Mouse (Mus musculus): ENCODE results near the gene Cdkal1. TPM values are rescaled to one million over a fixed set of nuclear protein-coding genes. Genes with fewer than 3 reads are reported as not detected.

Cdkal1 gene
- polyA plus RNA-seq, 1 experiment, result 4.4 TPM

DNA sequence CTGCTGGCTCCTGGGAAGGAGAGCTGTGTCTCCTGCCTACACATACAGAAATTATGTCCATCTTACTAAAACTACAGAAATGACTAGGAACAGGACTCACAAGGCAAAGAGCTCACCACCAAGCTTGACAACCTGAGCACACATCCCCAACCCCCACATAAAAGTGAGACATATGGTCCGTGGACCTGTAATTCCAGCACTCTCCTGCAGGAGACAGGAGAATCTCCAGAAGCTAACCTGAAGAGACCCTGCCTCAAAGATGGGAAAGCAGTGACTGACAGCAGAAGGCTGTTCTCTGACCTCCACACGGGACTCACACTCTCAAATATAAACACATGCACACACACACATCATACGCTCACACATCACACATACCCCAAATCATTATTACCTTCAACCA is 36.3 kb downstream of the Cdkal1 start:
- H3K4me1 ChIP-seq (ENCODE audit: control insufficient read depth, insufficient read depth, low read length), result no peaks in the 10 kb centered on the region
- TF ChIP-seq CTCF (conservative IDR thresholded peaks at IDR 0.05; ENCODE audit: insufficient read depth, insufficient read length, low read depth, low read length) (no peak), POLR2A (IDR thresholded peaks at IDR 0.05; ENCODE audit: low read depth, low read length) (no peak)
- DNase-seq, result no peak
- H3K36me3 ChIP-seq (ENCODE audit: control insufficient read depth, insufficient read depth, low read length), result no peaks in the 10 kb centered on the region; the same call in 1 of the 2 replicates
- no peaks in the 10 kb centered on the region for H3K27me3 ChIP-seq (replicated peaks; ENCODE audit: control insufficient read depth, insufficient read depth, low read length)
- WGBS, result 93% methylated on average over 3 of the region's 3 CpGs
- no peak overlapping the region for H3K4me3 ChIP-seq (ENCODE audit: insufficient read depth, low read depth, low read length)
- H3K27ac ChIP-seq (ENCODE audit: insufficient read depth, low read depth, low read length), result no peak overlapping the region

GRCm38 (mm10) chr13:29818314-29818713 is 37.2 kb downstream of the Cdkal1 start:
- Histone ChIP-seq H3K36me3 (ENCODE audit: control insufficient read depth, insufficient read depth, low read length) (no peaks in the 10 kb centered on the region; the same call in 1 of the 2 replicates), H3K4me3 (ENCODE audit: insufficient read depth, low read depth, low read length) (no peak overlapping the region), H3K27ac (ENCODE audit: insufficient read depth, low read depth, low read length) (no peak overlapping the region), H3K4me1 (ENCODE audit: control insufficient read depth, insufficient read depth, low read length) (no peaks in the 10 kb centered on the region), H3K27me3 (replicated peaks; ENCODE audit: control insufficient read depth, insufficient read depth, low read length) (no peaks in the 10 kb centered on the region)
- no peak for DNase-seq
- TF ChIP-seq POLR2A (IDR thresholded peaks at IDR 0.05; ENCODE audit: low read depth, low read length) (no peak), CTCF (conservative IDR thresholded peaks at IDR 0.05; ENCODE audit: insufficient read depth, insufficient read length, low read depth, low read length) (no peak)
- 96% methylated on average over 2 of the region's 2 CpGs for WGBS

DNA sequence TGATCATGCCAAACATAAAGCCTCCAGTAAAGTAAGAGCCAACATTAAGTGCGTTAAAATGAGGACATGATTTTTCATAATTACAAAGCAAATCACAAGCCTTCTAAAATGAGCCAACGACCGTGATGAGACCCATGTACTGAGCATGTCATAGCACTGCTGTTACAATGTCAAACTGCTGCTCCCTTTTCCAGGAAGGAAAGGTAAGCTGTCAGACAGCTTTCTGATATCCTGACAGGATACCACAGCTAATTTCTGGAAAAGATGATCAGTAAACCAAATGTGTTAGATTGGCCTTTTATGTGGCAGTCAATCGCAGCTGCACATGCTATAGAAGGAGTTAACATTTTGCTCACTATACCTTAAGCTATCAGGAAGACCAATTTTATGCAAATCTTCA is 44.7 kb downstream of the Cdkal1 start:
- no peak for DNase-seq
- Histone ChIP-seq H3K27ac (ENCODE audit: insufficient read depth, low read depth, low read length) (no peak overlapping the region), H3K27me3 (replicated peaks; ENCODE audit: control insufficient read depth, insufficient read depth, low read length) (no peaks in the 10 kb centered on the region), H3K36me3 (ENCODE audit: control insufficient read depth, insufficient read depth, low read length) (no peaks in the 10 kb centered on the region), H3K4me1 (ENCODE audit: control insufficient read depth, insufficient read depth, low read length) (no peaks in the 10 kb centered on the region; the same call in 1 of the 2 replicates), H3K4me3 (ENCODE audit: insufficient read depth, low read depth, low read length) (no peak overlapping the region)
- TF ChIP-seq CTCF (conservative IDR thresholded peaks at IDR 0.05; ENCODE audit: insufficient read depth, insufficient read length, low read depth, low read length) (no peak), POLR2A (IDR thresholded peaks at IDR 0.05; ENCODE audit: low read depth, low read length) (no peak)
- WGBS, result 91% methylated on average over 4 of the region's 4 CpGs

DNA sequence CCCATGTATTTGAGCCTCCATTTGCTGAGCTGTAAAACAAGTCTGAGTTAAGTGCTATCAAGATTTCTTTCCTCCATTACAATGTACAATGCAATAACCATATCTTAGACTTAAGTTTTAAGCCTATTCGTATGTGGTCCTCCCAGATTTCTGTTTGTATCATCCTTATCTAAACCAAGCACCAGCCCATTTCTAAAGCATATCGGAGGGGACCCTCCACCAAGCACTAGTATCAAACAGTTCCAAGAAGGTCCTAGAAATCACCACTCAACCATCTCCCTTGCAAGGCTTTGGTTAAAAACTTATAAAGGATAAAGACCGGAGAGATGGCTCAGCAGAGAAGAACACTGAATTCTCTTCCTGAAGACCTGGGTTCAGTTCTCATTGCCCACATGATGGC is 47.1 kb downstream of the Cdkal1 start:
- no peak overlapping the region for H3K27ac ChIP-seq (ENCODE audit: insufficient read depth, low read depth, low read length)
- 95% methylated on average over 3 of the region's 3 CpGs for WGBS
- no peak for DNase-seq
- no peaks in the 10 kb centered on the region for H3K36me3 ChIP-seq (ENCODE audit: control insufficient read depth, insufficient read depth, low read length)
- peaks cover 11% of the 10 kb centered on the region for H3K4me1 ChIP-seq (ENCODE audit: control insufficient read depth, insufficient read depth, low read length)
- no peak overlapping the region for H3K4me3 ChIP-seq (ENCODE audit: insufficient read depth, low read depth, low read length)
- no peak for TF ChIP-seq POLR2A (IDR thresholded peaks at IDR 0.05; ENCODE audit: low read depth, low read length)
- TF ChIP-seq CTCF (conservative IDR thresholded peaks at IDR 0.05; ENCODE audit: insufficient read depth, insufficient read length, low read depth, low read length), result no peak
- no peaks in the 10 kb centered on the region for H3K27me3 ChIP-seq (replicated peaks; ENCODE audit: control insufficient read depth, insufficient read depth, low read length)

DNA sequence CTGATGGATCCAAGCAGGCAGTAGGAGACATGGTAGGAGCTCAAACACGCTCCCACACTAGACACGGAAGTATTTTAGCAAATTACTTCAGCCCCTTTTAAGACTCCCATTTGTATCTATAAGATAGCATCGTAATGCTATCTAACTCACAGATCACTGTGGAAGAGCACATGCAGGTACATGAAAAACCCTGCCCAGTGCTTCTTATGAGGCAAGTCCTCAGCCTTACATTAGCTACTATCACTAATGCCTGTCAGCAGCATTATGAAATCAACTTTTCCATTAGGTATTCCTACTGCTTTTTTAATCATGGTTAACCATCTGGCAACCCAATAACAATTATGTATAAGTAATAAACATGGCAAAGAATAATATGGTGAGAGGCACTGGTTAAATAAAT is 47.5 kb downstream of the Cdkal1 start:
- H3K4me1 ChIP-seq (ENCODE audit: control insufficient read depth, insufficient read depth, low read length), result peaks cover 11% of the 10 kb centered on the region
- WGBS, result 93% methylated on average over 3 of the region's 3 CpGs
- no peaks in the 10 kb centered on the region for H3K36me3 ChIP-seq (ENCODE audit: control insufficient read depth, insufficient read depth, low read length)
- H3K27ac ChIP-seq (ENCODE audit: insufficient read depth, low read depth, low read length), result no peak overlapping the region
- H3K4me3 ChIP-seq (ENCODE audit: insufficient read depth, low read depth, low read length), result no peak overlapping the region
- no peak for TF ChIP-seq POLR2A (IDR thresholded peaks at IDR 0.05; ENCODE audit: low read depth, low read length)
- no peak for TF ChIP-seq CTCF (conservative IDR thresholded peaks at IDR 0.05; ENCODE audit: insufficient read depth, insufficient read length, low read depth, low read length)
- no peak for DNase-seq
- no peaks in the 10 kb centered on the region for H3K27me3 ChIP-seq (replicated peaks; ENCODE audit: control insufficient read depth, insufficient read depth, low read length)

DNA sequence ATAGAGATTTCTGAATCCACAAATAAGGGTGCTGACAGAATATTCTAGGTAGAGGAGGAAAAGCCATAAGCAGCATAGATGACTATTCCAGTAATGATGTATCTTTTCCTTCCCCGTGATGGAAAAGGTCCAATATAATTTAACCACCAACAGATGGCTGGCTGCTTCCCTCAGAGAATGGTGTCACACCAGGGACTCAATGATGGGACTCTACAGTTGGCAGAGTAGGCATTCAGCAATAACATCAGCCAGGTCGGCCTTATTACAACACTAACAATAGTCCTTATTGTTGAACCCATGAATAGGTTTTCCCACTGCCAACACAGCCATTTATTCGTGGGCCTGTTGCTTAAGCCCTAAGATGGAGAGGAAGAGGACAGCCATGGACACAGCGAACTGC is 48.6 kb downstream of the Cdkal1 start:
- 92% methylated on average over 4 of the region's 4 CpGs for WGBS
- no peaks in the 10 kb centered on the region for H3K36me3 ChIP-seq (ENCODE audit: control insufficient read depth, insufficient read depth, low read length)

GRCm38 (mm10) chr13:29805296-29805695 is 50.2 kb downstream of the Cdkal1 start:
- H3K36me3 ChIP-seq (ENCODE audit: control insufficient read depth, insufficient read depth, low read length), result no peaks in the 10 kb centered on the region
- peak; percentile 37 for DNase-seq
- no peak overlapping the region for H3K4me3 ChIP-seq (ENCODE audit: insufficient read depth, low read depth, low read length)
- no peak overlapping the region for H3K27ac ChIP-seq (ENCODE audit: insufficient read depth, low read depth, low read length)
- H3K27me3 ChIP-seq (replicated peaks; ENCODE audit: control insufficient read depth, insufficient read depth, low read length), result no peaks in the 10 kb centered on the region
- TF ChIP-seq POLR2A (IDR thresholded peaks at IDR 0.05; ENCODE audit: low read depth, low read length) (no peak), CTCF (conservative IDR thresholded peaks at IDR 0.05; ENCODE audit: insufficient read depth, insufficient read length, low read depth, low read length) (no peak)
- H3K4me1 ChIP-seq (ENCODE audit: control insufficient read depth, insufficient read depth, low read length), result peaks cover 11% of the 10 kb centered on the region
- 92% methylated on average over 1 of the region's 1 CpGs for WGBS

More for the DNA sequence above, 48.6 kb downstream of the Cdkal1 start:
- TF ChIP-seq CTCF (conservative IDR thresholded peaks at IDR 0.05; ENCODE audit: insufficient read depth, insufficient read length, low read depth, low read length) (no peak), POLR2A (IDR thresholded peaks at IDR 0.05; ENCODE audit: low read depth, low read length) (no peak)
- no peak overlapping the region for H3K27ac ChIP-seq (ENCODE audit: insufficient read depth, low read depth, low read length)
- peaks cover 11% of the 10 kb centered on the region for H3K4me1 ChIP-seq (ENCODE audit: control insufficient read depth, insufficient read depth, low read length)
- H3K27me3 ChIP-seq (replicated peaks; ENCODE audit: control insufficient read depth, insufficient read depth, low read length), result no peaks in the 10 kb centered on the region
- no peak overlapping the region for H3K4me3 ChIP-seq (ENCODE audit: insufficient read depth, low read depth, low read length)
- no peak for DNase-seq
